ENCODE assay signal across 50 mouse cellular contexts in genomic region chr9:57686011-57686410, GRCm38 (mm10). TPM values are rescaled to one million over a fixed set of nuclear protein-coding genes. Genes with fewer than 3 reads are reported as not detected.
"Had no signal": no experiment of that assay in that cellular context is flagged by ENCODE, and none has a peak within 500 bp of the region (broad histone marks: within the 10 kb centered on the region; RNA-seq: fewer than 3 reads in every experiment).

No protein-coding gene starts in this region.

- H3K4me2 ChIP-seq: heart, embryonic 11.5 days; heart, embryonic 12.5 days; heart, embryonic 13.5 days; heart, embryonic 15.5 days; hindbrain, embryonic 12.5 days; hindbrain, embryonic 13.5 days; hindbrain, embryonic 14.5 days; hindbrain, embryonic 15.5 days; intestine, embryonic 15.5 days; kidney, embryonic 15.5 days had no signal

- H3K4me3 ChIP-seq: heart, adult 2 months; heart, embryonic 10.5 days; heart, embryonic 12.5 days; heart, embryonic 13.5 days; heart, embryonic 15.5 days; hindbrain, embryonic 10.5 days; hindbrain, embryonic 12.5 days; hindbrain, embryonic 13.5 days; hindbrain, embryonic 15.5 days; intestine, embryonic 15.5 days; kidney, embryonic 15.5 days; layer of hippocampus, adult 2 months; left cerebral cortex, adult 2 months had no signal

- H3K27ac ChIP-seq: heart, adult 2 months; heart, embryonic 10.5 days; heart, embryonic 13.5 days; heart, embryonic 15.5 days; hindbrain, embryonic 10.5 days; hindbrain, embryonic 12.5 days; hindbrain, embryonic 13.5 days; hindbrain, embryonic 14.5 days; hindbrain, embryonic 15.5 days; hindbrain, postnatal 0 days; intestine, embryonic 15.5 days; kidney, embryonic 15.5 days; kidney, postnatal 0 days; layer of hippocampus, adult 2 months; left cerebral cortex, adult 2 months had no signal

- H3K4me1 ChIP-seq: heart, embryonic 10.5 days; heart, embryonic 12.5 days; heart, embryonic 13.5 days; heart, embryonic 15.5 days; hindbrain, embryonic 10.5 days; hindbrain, embryonic 12.5 days; hindbrain, embryonic 13.5 days; hindbrain, embryonic 15.5 days; intestine, embryonic 15.5 days; kidney, embryonic 15.5 days had no signal

- ATAC-seq: hindbrain, embryonic 16.5 days; hindbrain, postnatal 0 days; inflammation-experienced regulatory T-cells, adult 6 months; intestine, embryonic 15.5 days; intestine, embryonic 16.5 days; intestine, postnatal 0 days had no signal

- DNase-seq: heart, adult 2 months; heart, postnatal 10 days; heart, postnatal 14 days; heart, postnatal 4 days; kidney, adult 18-20 months; kidney, adult 8-10 months; kidney, postnatal 10 days; kidney, postnatal 14 days; kidney, postnatal 25 days; kidney, postnatal 4 days; layer of hippocampus, adult 9-11 months; layer of hippocampus, postnatal 36 days had no signal

- H3K36me3 ChIP-seq: heart, embryonic 10.5 days; heart, embryonic 12.5 days; heart, embryonic 13.5 days; heart, embryonic 15.5 days; hindbrain, embryonic 10.5 days; hindbrain, embryonic 12.5 days; hindbrain, embryonic 13.5 days; hindbrain, embryonic 15.5 days; intestine, embryonic 15.5 days; kidney, embryonic 15.5 days had no signal

- H3K27me3 ChIP-seq: heart, embryonic 12.5 days; heart, embryonic 15.5 days; hindbrain, embryonic 12.5 days; hindbrain, embryonic 13.5 days; hindbrain, embryonic 15.5 days; intestine, embryonic 15.5 days; kidney, embryonic 15.5 days had no signal

- H3K9me3 ChIP-seq: heart, embryonic 10.5 days; heart, embryonic 12.5 days; heart, embryonic 13.5 days; heart, embryonic 15.5 days; hindbrain, embryonic 10.5 days; hindbrain, embryonic 12.5 days; hindbrain, embryonic 13.5 days; hindbrain, embryonic 15.5 days; intestine, embryonic 15.5 days; kidney, embryonic 15.5 days had no signal

- H3K9ac ChIP-seq: heart, embryonic 12.5 days; heart, embryonic 13.5 days; heart, embryonic 15.5 days; hindbrain, embryonic 12.5 days; hindbrain, embryonic 13.5 days; hindbrain, embryonic 14.5 days; hindbrain, embryonic 15.5 days; intestine, embryonic 15.5 days; kidney, embryonic 15.5 days had no signal

RNA-seq across cellular contexts. Expression of gene Cyp1a1, which starts 1.7 kb away (rescaled TPM):
- total RNA-seq: heart, postnatal 10 days; heart, postnatal 14 days; heart, postnatal 4 days; hematopoietic stem cell, adult 5-6 weeks had no signal
- polyA plus RNA-seq: heart, embryonic 10.5 days; heart, embryonic 11.5 days; heart, embryonic 12.5 days; heart, embryonic 13.5 days; heart, embryonic 14.5 days; heart, embryonic 15.5 days; heart, embryonic 16.5 days; hindbrain, embryonic 10.5 days; hindbrain, embryonic 11.5 days; hindbrain, embryonic 12.5 days; intestine, embryonic 14.5 days; intestine, embryonic 15.5 days; intestine, embryonic 16.5 days had no signal

RNA-seq across cellular contexts. Expression of gene Cyp1a2, which starts 2.5 kb away (rescaled TPM):
- total RNA-seq: heart, adult 2 months; heart, adult 8-10 months; heart, postnatal 10 days; heart, postnatal 14 days; heart, postnatal 25 days; heart, postnatal 4 days; hematopoietic stem cell, adult 5-6 weeks; hindbrain, postnatal 0 days; layer of hippocampus, adult 18-20 months; layer of hippocampus, adult 2 months; layer of hippocampus, adult 8-10 months; layer of hippocampus, postnatal 10 days; layer of hippocampus, postnatal 14 days; layer of hippocampus, postnatal 25 days; layer of hippocampus, postnatal 36 days; left cerebral cortex, adult 18-20 months; left cerebral cortex, adult 2 months; left cerebral cortex, adult 8-10 months had no signal
- polyA plus RNA-seq: heart, adult 2 months; heart, embryonic 10.5 days; heart, embryonic 11.5 days; heart, embryonic 12.5 days; heart, embryonic 13.5 days; heart, embryonic 14.5 days; heart, embryonic 15.5 days; heart, postnatal 0 days; hindbrain, embryonic 10.5 days; hindbrain, embryonic 11.5 days; hindbrain, embryonic 12.5 days; hindbrain, embryonic 13.5 days; hindbrain, embryonic 14.5 days; hindbrain, embryonic 15.5 days; hindbrain, embryonic 16.5 days; hindbrain, postnatal 0 days; inflammation-experienced regulatory T-cells, adult 6 months; intestine, embryonic 14.5 days; intestine, embryonic 15.5 days; intestine, embryonic 16.5 days; intestine, postnatal 0 days; kidney, embryonic 14.5 days; kidney, embryonic 15.5 days; kidney, embryonic 16.5 days; kidney, postnatal 0 days; large intestine, adult 2 months had no signal
